Mouse (Mus musculus): ENCODE data around the gene Hoxa10.

- no peak for TF ChIP-seq CHD2 (IDR thresholded peaks at IDR 0.05; ENCODE audit: low read depth, low read length)
- TF ChIP-seq ZNF384 (IDR thresholded peaks at IDR 0.05; ENCODE audit: low read depth, low read length): no peak
- no peak for TF ChIP-seq ZC3H11A (IDR thresholded peaks at IDR 0.05; ENCODE audit: borderline replicate concordance, low read depth, low read length)
Observed at GRCm38 (mm10) chr6:52265913-52266665, 25.4 kb upstream of the Hoxa10 start.
